Comparison of ENCODE assay signal across 9 mouse cellular contexts in the genomic region with DNA sequence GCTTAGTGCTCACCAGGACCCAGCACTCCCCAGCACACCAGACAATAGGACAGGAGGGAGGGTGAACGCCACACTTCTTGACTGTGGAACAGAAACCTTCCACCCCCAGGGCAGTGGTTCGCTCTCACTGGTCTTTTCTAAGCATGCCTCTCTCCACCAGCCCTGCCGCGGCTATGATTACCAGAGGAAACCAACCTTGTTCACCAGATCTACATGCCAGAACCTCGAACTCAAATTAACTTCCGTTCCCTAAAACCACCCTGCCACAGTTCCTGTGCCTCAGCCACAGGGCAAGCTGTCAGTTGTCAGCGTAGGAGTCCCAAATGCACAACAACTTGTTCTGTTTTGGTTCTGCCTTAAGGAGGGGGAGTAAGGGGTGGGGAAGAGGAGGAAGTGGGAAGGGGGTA. TPM values are rescaled to one million over a fixed set of nuclear protein-coding genes. Genes with fewer than 3 reads are reported as not detected.
DNase-seq lines count a peak whose midpoint lies in the region; ATAC-seq lines count a peak whose summit lies in the region.
"Had no signal": no experiment of that assay in that cellular context is flagged by ENCODE, and none has a peak within 500 bp of the region (broad histone marks: within the 10 kb centered on the region; RNA-seq: fewer than 3 reads in every experiment).

No protein-coding gene starts in this region.

- ATAC-seq in hindbrain, embryonic 14.5 days (ENCODE audit: low FRiP score): no peak
- peak; percentile 58 for ATAC-seq in megakaryocyte-erythroid progenitor cell, adult 5-6 weeks (replicated peaks; ENCODE audit: low FRiP score, low TSS enrichment, poor library complexity, severe bottlenecking)
- ATAC-seq in frontal cortex, adult (ENCODE audit: low TSS enrichment): no peak

- intact Hi-C loops in heart, postnatal 10 days (cut with DNase I): no loop called here

- H3K27me3 ChIP-seq in hindbrain, embryonic 14.5 days (ENCODE audit: control insufficient read depth, insufficient read depth, low read length): no peaks in the 10 kb centered on the region

- H3K9me3 ChIP-seq in hindbrain, embryonic 14.5 days (ENCODE audit: control insufficient read depth, low read length): no peaks in the 10 kb centered on the region

- H3K4me1 ChIP-seq in hindbrain, embryonic 14.5 days (replicated peaks; ENCODE audit: control insufficient read depth, insufficient read depth, low read length): no peaks in the 10 kb centered on the region

- 0 out of 2 replicates have a peak overlapping the region, but pooled peaks have one; percentile 7 for H3K4me2 ChIP-seq in hindbrain, embryonic 14.5 days (replicated peaks)

- no peak overlapping the region for H3K4me3 ChIP-seq in hindbrain, embryonic 14.5 days (replicated peaks; ENCODE audit: low read length)

- H3K27ac ChIP-seq in hindbrain, embryonic 14.5 days: no peak overlapping the region

- no peak overlapping the region for H3K9ac ChIP-seq in hindbrain, embryonic 14.5 days

- DNase-seq in heart, adult 18-20 months: peak; percentile 9 to 18
- no peak for DNase-seq in heart, postnatal 10 days
- peak; percentile 33 for DNase-seq in MEL-GATA-1-ER (ENCODE audit: extremely low read depth, low read depth)
- no peak for DNase-seq in hindbrain, embryonic 14.5 days (ENCODE audit: low spot score)
- DNase-seq in thymus, postnatal 0 days (ENCODE audit: low spot score): peak; percentile 57
- DNase-seq in cerebellum, adult 11-12 months: no peak

- 6% methylated on average over 7 of the region's 7 CpGs for WGBS in hindbrain, embryonic 14.5 days

- no peaks in the 10 kb centered on the region for H3K36me3 ChIP-seq in hindbrain, embryonic 14.5 days (replicated peaks; ENCODE audit: control insufficient read depth, insufficient read depth)

RNA-seq across cellular contexts. Expression of a gene that starts 12.4 kb away (rescaled TPM):
- total RNA-seq in heart, adult 18-20 months (2021): not detected
- total RNA-seq in heart, postnatal 10 days (2021): not detected
- polyA plus RNA-seq in hindbrain, embryonic 14.5 days (2014; fragmentation: Nextera tagmentation; extraction: Ambion mirVana): not detected in 2 replicates
- not detected in 2 replicates for total RNA-seq in megakaryocyte-erythroid progenitor cell, adult 5-6 weeks (2014; fragmentation: Nextera tagmentation)
- total RNA-seq in megakaryocyte-erythroid progenitor cell, adult 5-6 weeks (2017): 1.2 TPM in 1 of 2 replicates, not detected in the other
- not detected in 2 replicates for polyA plus RNA-seq in thymus, postnatal 0 days (2015; fragmentation: Nextera tagmentation; extraction: Ambion mirVana)
- total RNA-seq: layer of hippocampus, postnatal 14 days had no signal

RNA-seq across cellular contexts. Expression of a gene that starts 24.9 kb away (rescaled TPM):
- total RNA-seq in heart, adult 18-20 months (2021): not detected
- total RNA-seq in heart, postnatal 10 days (2021): not detected
- 0.19 and 0.20 TPM in 2 replicates for polyA plus RNA-seq in hindbrain, embryonic 14.5 days (2014; fragmentation: Nextera tagmentation; extraction: Ambion mirVana)
- total RNA-seq in megakaryocyte-erythroid progenitor cell, adult 5-6 weeks (2014; fragmentation: Nextera tagmentation): not detected in 2 replicates
- not detected in 2 replicates for total RNA-seq in megakaryocyte-erythroid progenitor cell, adult 5-6 weeks (2017)
- polyA plus RNA-seq in thymus, postnatal 0 days (2015; fragmentation: Nextera tagmentation; extraction: Ambion mirVana): not detected in 2 replicates
- total RNA-seq: layer of hippocampus, postnatal 14 days had no signal

RNA-seq across cellular contexts. Expression of a gene that starts 50.2 kb away (rescaled TPM):
- not detected for total RNA-seq in heart, adult 18-20 months (2021)
- not detected for total RNA-seq in heart, postnatal 10 days (2021)
- polyA plus RNA-seq in hindbrain, embryonic 14.5 days (2014; fragmentation: Nextera tagmentation; extraction: Ambion mirVana): not detected in 2 replicates
- not detected in 2 replicates for total RNA-seq in megakaryocyte-erythroid progenitor cell, adult 5-6 weeks (2014; fragmentation: Nextera tagmentation)
- total RNA-seq in megakaryocyte-erythroid progenitor cell, adult 5-6 weeks (2017): not detected in 2 replicates
- not detected in 2 replicates for polyA plus RNA-seq in thymus, postnatal 0 days (2015; fragmentation: Nextera tagmentation; extraction: Ambion mirVana)
- total RNA-seq: layer of hippocampus, postnatal 14 days had no signal

RNA-seq across cellular contexts. Expression of a gene that starts 51.0 kb away (rescaled TPM):
- total RNA-seq in heart, adult 18-20 months (2021): 1 to 10 TPM; 4.0 to 4.3 TPM
- 1 to 10 TPM; 6.6 to 8.2 TPM for total RNA-seq in heart, postnatal 10 days (2021)
- polyA plus RNA-seq in hindbrain, embryonic 14.5 days (2014; fragmentation: Nextera tagmentation; extraction: Ambion mirVana): 5.5 and 6.8 TPM in 2 replicates
- 12.5 and 40.1 TPM in 2 replicates for total RNA-seq in megakaryocyte-erythroid progenitor cell, adult 5-6 weeks (2014; fragmentation: Nextera tagmentation)
- 27.3 and 67.9 TPM in 2 replicates for total RNA-seq in megakaryocyte-erythroid progenitor cell, adult 5-6 weeks (2017)
- polyA plus RNA-seq in thymus, postnatal 0 days (2015; fragmentation: Nextera tagmentation; extraction: Ambion mirVana): 238 and 248 TPM in 2 replicates

Comparison
In these comparisons a context has a peak if more than half of its experiments do, and no peak if none do; other contexts are left out.
1. DNase-seq: peak in heart, adult 18-20 months (2 of 2), MEL-GATA-1-ER (single experiment) and thymus, postnatal 0 days (single experiment); none in heart, postnatal 10 days (0 of 2), hindbrain, embryonic 14.5 days (single experiment) and cerebellum, adult 11-12 months (single experiment).